Mouse (Mus musculus) myocyte (in vitro differentiated cells): ENCODE data around the gene Spaca1. TPM values are rescaled to one million over a fixed set of nuclear protein-coding genes. Genes with fewer than 3 reads are reported as not detected.
"Not testable (repeated sequence)": the region's sequence is repeated elsewhere in the genome, so short reads cannot be mapped to it uniquely, and the experiment has no call there.

Experiments
- H3K27me3 ChIP-seq: one replicate; pipeline ENCODE4 v1.6.1; 2011; ENCODE audit not compliant: control insufficient read depth, insufficient read depth, insufficient read length
- H3K36me3 ChIP-seq: one replicate; pipeline ENCODE4 v1.6.1; 2011; ENCODE audit not compliant: control insufficient read depth, insufficient read depth
- H3K4me2 ChIP-seq: one replicate; pipeline ENCODE4 v1.6.1; 2011; ENCODE audit warnings: low read depth, control low read depth
- H3K4me3 ChIP-seq: one replicate; pipeline ENCODE4 v1.5.1; 2011; ENCODE audit warnings: mild to moderate bottlenecking, control low read depth, moderate library complexity
- H3K79me2 ChIP-seq: one replicate; pipeline ENCODE4 v1.6.1; 2011; ENCODE audit not compliant: control insufficient read depth, insufficient read depth
- H3ac ChIP-seq: one replicate; pipeline ENCODE4 v1.6.1; 2011; ENCODE audit not compliant: control insufficient read depth, insufficient read length
- CEBPB ChIP-seq: IDR thresholded peaks from 2 replicates; pipeline ENCODE4 v1.6.1; 2011; ENCODE audit warnings: mild to moderate bottlenecking, moderate library complexity; ENCODE audit not compliant: poor library complexity, insufficient read depth, severe bottlenecking
- E2F4 ChIP-seq: IDR thresholded peaks from one replicate; pipeline ENCODE4 v1.6.1; 2011; ENCODE audit warnings: mild to moderate bottlenecking, control low read depth, moderate library complexity; ENCODE audit not compliant: insufficient read depth
- MAX ChIP-seq: IDR thresholded peaks from one replicate; pipeline ENCODE4 v1.6.1; 2011; ENCODE audit warnings: low read depth, mild to moderate bottlenecking, control low read depth
- MYOD1 ChIP-seq, 3 experiments: IDR thresholded peaks; one replicate each; pipeline ENCODE4 v1.6.1; 2011; ENCODE audit warnings: control low read depth in 2 of 3, low read depth in 2 of 3, mild to moderate bottlenecking in 2 of 3, moderate library complexity in 1 of 3; ENCODE audit not compliant: insufficient read length in 2 of 3, control insufficient read depth in 1 of 3
- MYOG ChIP-seq, 3 experiments: IDR thresholded peaks; one replicate each; pipeline ENCODE4 v1.6.1; 2011; ENCODE audit warnings: control low read depth in 2 of 3, low read depth in 2 of 3, mild to moderate bottlenecking in 2 of 3; ENCODE audit not compliant: insufficient read length in 2 of 3, control insufficient read depth in 1 of 3, insufficient read depth in 1 of 3
- POLR2A ChIP-seq: IDR thresholded peaks from one replicate; pipeline ENCODE4 v1.6.1; 2011; ENCODE audit warnings: low read depth, mild to moderate bottlenecking, control low read depth, moderate library complexity; ENCODE audit not compliant: insufficient read length
- POLR2AphosphoS2 ChIP-seq: IDR thresholded peaks from one replicate; pipeline ENCODE4 v1.6.1; 2011; ENCODE audit warnings: low read depth, control low read depth; ENCODE audit not compliant: insufficient read length
- REST ChIP-seq: IDR thresholded peaks from one replicate; pipeline ENCODE4 v1.6.1; 2011; ENCODE audit warnings: mild to moderate bottlenecking, control low read depth, moderate library complexity; ENCODE audit not compliant: insufficient read depth, insufficient read length
- SRF ChIP-seq: IDR thresholded peaks from one replicate; pipeline ENCODE4 v1.6.1; 2011; ENCODE audit warnings: low read depth; ENCODE audit not compliant: control insufficient read depth, insufficient read length
- TCF12 ChIP-seq: IDR thresholded peaks from one replicate; pipeline ENCODE4 v1.6.1; 2011; ENCODE audit warnings: mild to moderate bottlenecking, control low read depth; ENCODE audit not compliant: poor library complexity, insufficient read depth, severe bottlenecking
- TCF3 ChIP-seq: IDR thresholded peaks from one replicate; pipeline ENCODE4 v1.6.1; 2011; ENCODE audit warnings: low read depth, control low read depth; ENCODE audit not compliant: insufficient read length
- USF1 ChIP-seq: IDR thresholded peaks from one replicate; pipeline ENCODE4 v1.6.1; 2011; ENCODE audit warnings: low read depth, mild to moderate bottlenecking, control low read depth, moderate library complexity
- polyA plus RNA-seq: library from polyadenylated mRNA; unstranded; fragments of >200 nt; fragmentation: generic; extraction: Trizol; gene quantifications from one replicate; pipeline ENCODE4 v1.2.1, GENCODE M21; 2012; ENCODE audit warnings: missing spikeins

Gene Spaca1
- polyA plus RNA-seq, result not detected

DNA sequence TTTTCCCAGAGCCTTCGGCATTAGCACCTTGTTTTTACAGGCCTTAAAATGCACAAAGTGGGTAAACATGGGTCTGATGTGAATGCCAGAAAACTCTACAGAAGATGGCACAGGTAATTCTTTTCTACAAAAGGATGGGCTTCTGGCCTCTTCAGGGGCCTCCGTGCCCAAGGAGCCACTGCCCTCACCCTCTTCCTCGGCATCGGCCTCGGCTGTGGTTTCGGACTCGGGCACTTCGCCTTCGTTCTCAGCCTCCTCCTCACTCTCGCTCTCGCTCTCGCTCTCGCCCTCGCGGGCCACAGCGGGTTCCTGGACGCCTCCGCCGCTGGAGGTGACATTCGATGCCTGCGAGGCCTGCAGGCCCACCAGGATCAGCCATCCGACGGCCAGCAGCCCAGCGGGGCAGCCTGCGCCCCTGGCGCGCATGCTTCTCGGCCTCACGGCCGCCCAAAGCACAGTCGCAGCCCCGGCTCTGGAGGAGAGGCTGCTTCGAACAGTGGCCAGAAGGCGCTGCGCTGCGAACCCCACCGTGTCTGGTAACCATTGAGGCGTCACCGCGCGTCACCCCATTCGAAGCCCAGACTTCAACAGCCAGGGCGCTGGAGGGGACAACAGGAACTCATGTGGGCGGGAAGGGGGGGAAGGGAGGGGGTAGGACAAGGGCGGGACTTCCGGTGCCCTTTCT, at the start of gene Spaca1:
Spaca1 (minus strand) TSS at position 621 of the 685 bp plus-strand sequence.
- Histone ChIP-seq H3K36me3 (no peaks in the 10 kb centered on the region), H3K4me3 (no peak within 1 kb of the TSS), H3ac (no peak within 1 kb of the TSS), H3K4me2 (no peak within 1 kb of the TSS), H3K79me2 (no peaks in the 10 kb centered on the region), H3K27me3 (no peaks in the 10 kb centered on the region)
- TF ChIP-seq MAX (no peak), TCF12 (no peak), E2F4 (no peak), TCF3 (no peak), REST (no peak), SRF (no peak), CEBPB (no peak), MYOD1 (IDR thresholded peaks at IDR 0.05; ENCODE audit: control insufficient read depth in 1 of 3, insufficient read length in 2 of 3, low read depth in 2 of 3) (no peak), MYOG (IDR thresholded peaks at IDR 0.05; ENCODE audit: control insufficient read depth in 1 of 3, insufficient read depth in 1 of 3, insufficient read length in 2 of 3, low read depth in 2 of 3) (no peak), USF1 (no peak), POLR2A (no peak)

DNA sequence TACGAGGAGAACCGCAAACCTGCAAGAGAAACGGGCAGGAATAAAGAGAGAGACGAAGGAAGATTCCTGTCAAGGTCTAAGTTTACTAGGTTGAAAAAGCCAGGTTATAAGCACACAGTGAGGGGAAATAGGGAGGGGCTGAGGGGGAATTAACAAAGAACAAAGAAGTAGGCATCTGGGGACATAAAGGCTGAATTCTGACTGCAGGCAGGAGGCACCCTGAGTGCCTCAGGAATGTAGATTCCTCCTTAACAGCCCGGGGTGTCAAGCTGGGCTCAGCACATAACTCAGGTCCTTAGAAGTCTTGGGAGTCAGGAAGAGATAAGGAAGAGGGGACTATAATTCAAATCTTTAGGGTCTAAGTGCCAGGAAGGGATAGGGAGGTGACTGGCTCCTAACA, 37.3 kb upstream of the Spaca1 start:
- H3K27me3 ChIP-seq, H3ac ChIP-seq, H3K79me2 ChIP-seq, H3K4me2 ChIP-seq, H3K4me3 ChIP-seq, H3K36me3 ChIP-seq: not testable (repeated sequence)

- Histone ChIP-seq H3ac (no peak overlapping the region), H3K4me2 (no peak overlapping the region), H3K36me3 (no peaks in the 10 kb centered on the region), H3K27me3 (no peaks in the 10 kb centered on the region), H3K4me3 (no peak overlapping the region), H3K79me2 (no peaks in the 10 kb centered on the region)
- peak in 1 of 3 experiments; percentile 38 for TF ChIP-seq MYOG (IDR thresholded peaks at IDR 0.05; ENCODE audit: control insufficient read depth in 1 of 3, insufficient read depth in 1 of 3, insufficient read length in 2 of 3, low read depth in 2 of 3)
- TF ChIP-seq POLR2A, result no peak
- TF ChIP-seq MYOD1 (IDR thresholded peaks at IDR 0.05; ENCODE audit: control insufficient read depth in 1 of 3, insufficient read length in 2 of 3, low read depth in 2 of 3), result peak in 2 of 3 experiments; percentile 28 to 46
- TF ChIP-seq REST, result no peak
These were observed 31.1 kb upstream of the Spaca1 start for GRCm38 (mm10) chr4:34081064-34081463.

- Histone ChIP-seq H3K36me3 (no peaks in the 10 kb centered on the region), H3K27me3 (no peaks in the 10 kb centered on the region), H3K79me2 (no peaks in the 10 kb centered on the region), H3ac (no peak overlapping the region), H3K4me3 (no peak overlapping the region), H3K4me2 (no peak overlapping the region)
- TF ChIP-seq TCF3, result no peak
- no peak for TF ChIP-seq MYOG (IDR thresholded peaks at IDR 0.05; ENCODE audit: control insufficient read depth in 1 of 3, insufficient read depth in 1 of 3, insufficient read length in 2 of 3, low read depth in 2 of 3)
- no peak for TF ChIP-seq SRF
- TF ChIP-seq MYOD1 (IDR thresholded peaks at IDR 0.05; ENCODE audit: control insufficient read depth in 1 of 3, insufficient read length in 2 of 3, low read depth in 2 of 3), result no peak
- TF ChIP-seq USF1, result no peak
- TF ChIP-seq POLR2AphosphoS2, result no peak
- TF ChIP-seq E2F4, result no peak
- TF ChIP-seq MAX, result no peak
- no peak for TF ChIP-seq CEBPB
- no peak for TF ChIP-seq POLR2A
- no peak for TF ChIP-seq REST
- no peak for TF ChIP-seq TCF12
These were observed 19.0 kb upstream of the Spaca1 start for GRCm38 (mm10) chr4:34069002-34069401.

- TF ChIP-seq USF1 (no peak), MYOG (IDR thresholded peaks at IDR 0.05; ENCODE audit: control insufficient read depth in 1 of 3, insufficient read depth in 1 of 3, insufficient read length in 2 of 3, low read depth in 2 of 3) (no peak), REST (no peak), POLR2AphosphoS2 (no peak), TCF12 (no peak), SRF (no peak), POLR2A (no peak), MAX (no peak), TCF3 (no peak)
These were observed 8.3 kb upstream of the Spaca1 start for GRCm38 (mm10) chr4:34058320-34058719.

More at GRCm38 (mm10) chr4:34058320-34058719, 8.3 kb upstream of the Spaca1 start:
- H3K27me3 ChIP-seq, result no peaks in the 10 kb centered on the region
- no peak overlapping the region for H3K4me2 ChIP-seq
- H3K36me3 ChIP-seq, result no peaks in the 10 kb centered on the region
- no peaks in the 10 kb centered on the region for H3K79me2 ChIP-seq
- no peak overlapping the region for H3K4me3 ChIP-seq
- no peak overlapping the region for H3ac ChIP-seq
